Mouse (Mus musculus) mouse trophoblast stem cell (cell line): ENCODE measurements at regions not wholly inside any gene's neighbourhood (a gene's known extent, or its start where the extent isn't known, plus 50 kb on each side); places are given as distances from the start of the nearest gene placed in this dataset.

Source experiments
- in situ Hi-C, 2 experiments: fragments of 300-500 bp; cut with MseI, MboI; formaldehyde crosslinking; loops; 2 replicates in 1 of 2; 3 replicates in 1 of 2; pipeline ENCODE4 v1.15.1; 2025

GRCm38 (mm10) chr14:48330965-48331622 lies 114.8 kb upstream of the Tmem260 start:
- in situ Hi-C loops = no loop called here

GRCm38 (mm10) chr14:48331623-48332000 lies 114.3 kb upstream of the Tmem260 start:
- in situ Hi-C loops = no loop called here

- in situ Hi-C loops = no loop called here
These were observed 113.7 kb upstream of the Tmem260 start for GRCm38 (mm10) chr14:48332193-48332592.

GRCm38 (mm10) chr14:48332660-48333059 lies 113.3 kb upstream of the Tmem260 start:
- in situ Hi-C loops = no loop called here

GRCm38 (mm10) chr14:48334106-48334809 lies 111.7 kb upstream of the Tmem260 start:
- in situ Hi-C loops = no loop called here

- in situ Hi-C loops = no loop called here
These were observed 106.5 kb upstream of the Tmem260 start for GRCm38 (mm10) chr14:48339434-48339833.

GRCm38 (mm10) chr14:48342944-48343343 lies 103.0 kb upstream of the Tmem260 start:
- in situ Hi-C loops = no loop called here

- in situ Hi-C loops = no loop called here
These were observed 100.0 kb upstream of the Tmem260 start for GRCm38 (mm10) chr14:48345956-48346355.

GRCm38 (mm10) chr14:48349392-48350044 lies 96.4 kb upstream of the Tmem260 start:
- in situ Hi-C loops = loop anchor here in 1 of 2 experiments (25.0 kb wide), 1 partner anchor 762 kb away; no protein-coding TSS in a partner anchor

- in situ Hi-C loops = loop anchor here in 1 of 2 experiments (25.0 kb wide), 1 partner anchor 764 kb away; no protein-coding TSS in a partner anchor
These were observed 94.3 kb upstream of the Tmem260 start for GRCm38 (mm10) chr14:48351652-48352051.

- in situ Hi-C loops = loop anchor here in 1 of 2 experiments (25.0 kb wide), 1 partner anchor 766 kb away; no protein-coding TSS in a partner anchor
These were observed 93.1 kb upstream of the Tmem260 start for GRCm38 (mm10) chr14:48352825-48353224.

GRCm38 (mm10) chr14:48354176-48354575 lies 91.7 kb upstream of the Tmem260 start:
- in situ Hi-C loops = loop anchor here in 1 of 2 experiments (25.0 kb wide), 1 partner anchor 767 kb away; no protein-coding TSS in a partner anchor

- in situ Hi-C loops = loop anchor here in 1 of 2 experiments (25.0 kb wide), 1 partner anchor 770 kb away; no protein-coding TSS in a partner anchor
These were observed 88.5 kb upstream of the Tmem260 start for GRCm38 (mm10) chr14:48357441-48357840.

- in situ Hi-C loops = loop anchor here in 1 of 2 experiments (25.0 kb wide), 1 partner anchor 771 kb away; no protein-coding TSS in a partner anchor
These were observed 87.3 kb upstream of the Tmem260 start for GRCm38 (mm10) chr14:48358487-48359159.

- in situ Hi-C loops = loop anchor here (10.0 to 25.0 kb wide), 2 partner anchors 607 to 775 kb away; no protein-coding TSS in a partner anchor
These were observed 84.1 kb upstream of the Tmem260 start for GRCm38 (mm10) chr14:48361820-48362219.

GRCm38 (mm10) chr14:48367006-48367405 lies 78.9 kb upstream of the Tmem260 start:
- in situ Hi-C loops = loop anchor here (10.0 to 25.0 kb wide), 2 partner anchors 612 to 780 kb away; no protein-coding TSS in a partner anchor

- in situ Hi-C loops = loop anchor here (5.0 to 25.0 kb wide), 2 partner anchors 122 to 783 kb away; no protein-coding TSS in a partner anchor
These were observed 75.6 kb upstream of the Tmem260 start for GRCm38 (mm10) chr14:48370322-48370721.

GRCm38 (mm10) chr14:48371766-48372165 lies 74.2 kb upstream of the Tmem260 start:
- in situ Hi-C loops = loop anchor here (5.0 to 25.0 kb wide), 2 partner anchors 121 to 784 kb away; no protein-coding TSS in a partner anchor

- in situ Hi-C loops = no loop called here
These were observed 69.8 kb upstream of the Tmem260 start for GRCm38 (mm10) chr14:48376112-48376511.
